Mouse (Mus musculus): ENCODE measurements around the gene Fhdc1.

Fhdc1 gene

DNA sequence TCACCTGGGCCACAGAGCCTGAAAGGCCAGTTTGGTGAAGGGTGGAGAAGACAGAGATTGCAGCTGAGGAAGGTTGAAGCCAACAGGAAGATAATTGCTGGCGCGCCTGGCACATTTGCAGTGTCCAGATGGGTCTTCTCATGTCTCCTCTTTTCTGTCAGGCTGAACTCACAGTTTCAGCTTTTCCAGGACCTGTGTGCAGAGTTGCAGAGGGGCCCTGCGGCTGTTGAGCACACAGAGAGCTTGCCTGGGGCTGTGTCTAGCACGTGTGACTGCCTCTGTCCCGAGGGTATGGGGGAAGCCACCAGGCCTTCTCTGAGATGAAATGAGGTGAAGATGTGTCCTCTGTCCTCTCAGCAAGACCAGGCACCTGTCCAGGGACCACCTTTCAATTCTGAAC lies 49.0 kb downstream of the Fhdc1 start:
- DNase-seq (ENCODE audit: low read depth), result no peak

DNA sequence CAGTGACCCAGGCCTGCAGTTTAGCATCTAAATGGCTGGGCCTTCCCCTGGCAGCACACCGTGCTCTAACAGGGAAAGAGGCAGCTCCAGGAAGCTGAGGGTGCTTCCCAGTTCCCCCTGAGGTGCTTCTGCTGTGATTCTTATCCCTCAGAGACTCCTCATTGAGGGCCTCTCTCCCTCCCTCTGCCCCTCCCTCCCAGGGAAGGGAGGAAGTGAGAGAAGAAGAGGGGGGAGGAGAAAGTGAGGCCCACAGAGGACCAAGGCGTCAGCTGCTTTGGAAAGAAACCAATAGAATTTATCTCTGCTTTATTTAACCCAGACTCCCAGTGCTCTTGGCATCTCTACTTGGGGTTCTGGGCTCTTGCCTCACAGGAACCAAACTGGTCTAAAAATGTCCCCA lies 50.1 kb downstream of the Fhdc1 start:
- DNase-seq (ENCODE audit: low read depth), result no peak

DNA sequence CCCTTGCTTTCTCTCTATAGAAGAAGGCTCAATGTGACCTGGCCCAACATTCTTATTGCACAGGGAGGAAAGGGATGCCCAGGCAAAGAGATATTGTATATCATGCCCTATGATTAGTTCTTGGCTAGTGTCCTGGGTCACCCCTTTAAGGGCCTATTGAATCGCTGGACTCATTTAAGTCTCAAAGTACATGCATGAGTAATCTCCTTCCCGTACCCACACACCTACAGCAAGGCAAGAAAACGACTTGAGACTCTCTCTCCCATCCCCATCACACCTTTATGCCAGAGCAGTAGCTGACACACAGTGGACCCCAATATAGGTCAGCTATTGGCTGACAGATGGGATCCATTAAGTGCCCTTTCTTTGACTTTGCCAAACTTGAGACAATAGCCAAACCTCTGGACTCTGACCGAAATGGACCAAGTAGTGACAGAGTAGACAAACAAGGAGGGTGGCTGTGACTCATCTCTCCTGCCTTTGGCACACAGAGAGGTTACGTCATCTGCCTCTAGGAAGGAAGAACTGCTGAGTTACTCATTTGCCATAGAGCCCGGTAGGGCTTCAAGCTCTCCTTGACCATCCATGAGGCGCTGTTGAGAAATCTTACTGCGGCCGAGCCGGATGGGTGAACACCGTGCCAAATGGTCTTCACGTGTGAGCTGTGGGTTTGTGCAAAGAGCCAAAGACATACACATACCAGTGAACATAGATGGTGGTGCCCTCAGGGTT lies 51.1 kb downstream of the Fhdc1 start:
- DNase-seq (ENCODE audit: low read depth), result no peak

DNA sequence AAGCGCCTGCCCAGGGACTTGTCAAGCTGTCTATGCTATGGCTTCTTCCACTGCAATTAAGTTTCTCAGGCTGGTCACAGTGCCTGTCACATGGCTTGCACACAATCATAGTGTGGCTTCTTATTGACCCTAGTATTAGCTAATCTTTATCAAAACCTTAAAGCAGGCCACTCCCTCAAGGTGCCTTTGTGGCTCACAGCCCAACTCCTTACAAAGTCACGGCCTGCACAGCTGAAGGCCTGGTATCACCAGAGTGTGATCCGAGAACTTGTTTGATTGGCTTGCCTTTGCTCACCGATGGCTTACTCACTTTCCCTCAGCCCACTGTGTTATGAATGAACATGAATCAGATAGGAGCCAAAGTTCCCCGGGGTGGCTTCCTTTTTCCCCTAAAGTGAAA lies 52.5 kb downstream of the Fhdc1 start:
- DNase-seq (ENCODE audit: low read depth), result no peak

DNA sequence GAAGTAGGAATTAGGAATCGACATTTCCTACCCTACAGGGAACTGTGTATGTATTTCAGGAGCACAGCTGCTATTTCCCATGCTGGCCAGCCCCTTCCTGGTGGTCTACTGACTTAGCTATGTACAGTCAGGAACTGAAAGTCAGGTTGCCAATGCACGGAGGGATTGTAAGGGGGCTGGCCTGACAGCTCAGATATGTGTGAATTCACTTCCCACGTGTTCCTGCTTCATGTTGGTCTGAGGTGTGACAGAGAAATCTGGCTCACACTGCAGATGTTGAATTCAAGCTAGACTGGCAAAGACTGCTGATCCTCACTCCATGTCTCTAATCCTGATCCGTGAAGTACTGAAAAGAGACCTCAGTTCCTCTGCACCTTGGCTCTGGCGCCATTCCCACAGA lies 57.9 kb downstream of the Fhdc1 start:
- DNase-seq (ENCODE audit: low read depth), result no peak

DNA sequence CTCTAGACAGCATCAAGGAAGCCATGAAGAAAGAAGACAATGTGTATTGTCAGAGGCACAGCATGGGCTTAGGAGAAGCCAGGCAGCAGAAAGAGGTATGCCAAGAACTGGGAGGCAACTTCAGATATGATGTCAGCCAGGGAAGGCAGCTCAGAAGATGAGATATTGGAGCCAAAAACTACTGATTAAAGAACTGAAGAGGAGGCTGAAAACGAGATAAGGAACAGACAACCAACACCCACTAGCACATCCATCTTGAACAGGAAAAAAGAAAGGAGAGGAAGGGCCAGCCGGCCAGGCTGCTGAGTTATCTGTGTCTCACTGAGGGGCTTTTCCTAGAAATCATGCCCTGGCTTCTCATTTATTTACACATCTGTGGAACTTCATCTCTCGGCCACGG lies 66.4 kb downstream of the Fhdc1 start:
- DNase-seq (ENCODE audit: low read depth), result peak; percentile 52

DNA sequence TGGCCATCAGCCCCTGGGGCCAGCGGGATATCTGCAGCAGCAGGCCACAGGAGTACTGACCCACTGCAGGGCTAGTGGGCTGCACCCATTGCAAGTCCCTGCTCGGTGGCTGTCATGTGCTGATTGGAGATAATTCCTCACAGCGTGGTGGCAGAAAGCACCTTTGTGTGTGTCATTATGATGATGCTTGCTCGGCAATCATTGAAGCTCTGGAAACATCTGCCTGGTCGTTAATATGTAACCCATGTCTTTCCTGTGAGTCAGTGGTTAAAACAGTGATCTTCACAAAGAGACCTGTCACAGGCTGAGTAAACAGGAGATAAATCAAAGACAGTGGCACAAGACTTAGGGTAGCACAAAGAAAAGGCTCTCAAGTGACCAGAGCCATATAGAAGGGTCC lies 67.3 kb downstream of the Fhdc1 start:
- no peak for DNase-seq (ENCODE audit: low read depth)

DNA sequence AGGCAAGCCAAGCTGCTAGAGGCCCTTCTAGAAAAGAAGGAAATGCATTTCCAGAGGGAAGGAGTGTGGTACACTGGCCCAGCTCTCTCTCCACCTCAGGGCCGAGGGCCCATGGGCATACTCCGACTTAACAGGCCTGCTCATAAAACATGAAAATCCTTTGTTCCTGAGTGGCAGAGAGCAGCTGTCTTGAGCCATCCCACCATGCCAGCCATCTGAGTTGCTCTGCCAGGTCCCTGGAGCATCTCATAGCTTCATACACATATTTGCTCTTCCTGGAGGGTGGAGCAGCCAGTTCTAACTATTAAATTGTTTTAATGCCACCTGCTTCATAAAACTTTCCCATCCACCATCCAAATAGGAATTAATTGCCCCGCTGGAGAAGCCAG lies 70.8 kb downstream of the Fhdc1 start:
- no peak for DNase-seq (ENCODE audit: low read depth)

DNA sequence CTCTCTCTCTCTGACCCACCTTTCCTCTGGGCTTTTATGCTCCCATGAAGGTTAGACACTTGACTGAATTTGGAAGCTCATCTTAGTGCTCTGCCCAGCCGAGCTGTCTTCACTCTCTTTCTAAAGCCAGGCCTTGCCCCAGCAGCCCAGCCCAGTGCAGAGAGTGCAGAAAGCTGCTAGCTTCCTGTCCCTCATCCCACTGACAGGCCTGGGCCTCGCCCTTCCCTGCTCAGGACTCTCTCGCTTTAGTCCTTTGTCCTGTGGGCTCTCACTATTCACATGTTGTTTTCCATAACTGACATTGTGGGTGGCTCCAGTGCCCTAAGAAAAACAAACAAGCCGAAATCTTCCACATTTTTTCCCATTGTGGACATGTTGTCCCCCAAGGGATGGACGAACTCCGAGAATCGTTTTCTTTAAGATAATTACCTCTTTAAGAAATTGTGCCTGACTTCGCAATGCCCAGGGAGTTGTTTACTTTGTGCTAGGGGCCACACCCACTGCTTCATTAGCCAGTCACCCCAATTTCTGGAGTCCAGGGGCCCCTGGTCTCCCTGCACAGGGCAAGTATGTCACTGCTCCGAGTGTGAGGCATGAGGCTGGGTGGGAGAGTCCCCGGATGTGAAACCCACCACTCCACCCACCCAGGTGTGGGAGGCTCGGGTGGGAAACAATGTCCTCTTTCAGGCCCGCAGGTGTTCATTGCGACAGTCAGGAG lies 71.3 kb downstream of the Fhdc1 start:
- no peak for DNase-seq (ENCODE audit: low read depth)

DNA sequence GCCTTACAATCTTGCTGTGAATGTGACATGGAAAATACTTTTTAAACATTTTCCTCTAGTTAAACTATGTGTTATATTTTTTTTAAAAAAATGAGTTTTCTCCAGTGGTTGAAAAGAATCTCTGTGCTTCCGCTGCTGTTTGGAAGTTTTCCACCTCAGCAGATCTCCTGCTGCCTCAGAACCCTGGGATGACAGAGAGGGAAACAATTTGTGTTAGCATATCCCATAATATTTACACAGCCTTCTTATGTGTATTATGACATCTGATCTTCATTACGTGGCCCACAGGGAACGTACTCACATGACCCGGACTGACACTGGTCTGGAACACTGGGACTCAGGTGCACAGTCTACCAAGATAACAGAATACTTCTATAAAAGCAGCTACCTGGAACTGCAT lies 74.7 kb downstream of the Fhdc1 start:
- no peak for DNase-seq (ENCODE audit: low read depth)

DNA sequence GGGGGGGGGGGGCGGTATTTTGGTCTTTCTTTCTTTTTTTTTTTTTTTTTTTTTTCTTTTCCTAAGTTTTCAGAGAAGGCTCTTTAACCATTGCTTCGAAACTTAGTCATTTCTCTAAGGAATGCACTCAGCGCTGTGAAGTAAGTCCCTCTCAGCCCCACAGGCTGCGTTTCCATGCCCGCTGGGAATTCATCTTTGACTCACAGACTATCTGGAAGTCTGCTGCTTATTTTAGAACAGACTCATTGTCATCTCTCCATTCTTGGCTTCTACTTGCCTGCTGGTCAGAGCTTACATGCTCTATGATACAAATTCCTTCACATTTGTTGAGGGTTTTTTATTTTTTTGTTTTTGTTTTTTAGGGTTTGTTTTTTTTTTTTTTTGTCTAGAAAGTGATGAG lies 76.8 kb downstream of the Fhdc1 start:
- no peak for DNase-seq (ENCODE audit: low read depth)

DNA sequence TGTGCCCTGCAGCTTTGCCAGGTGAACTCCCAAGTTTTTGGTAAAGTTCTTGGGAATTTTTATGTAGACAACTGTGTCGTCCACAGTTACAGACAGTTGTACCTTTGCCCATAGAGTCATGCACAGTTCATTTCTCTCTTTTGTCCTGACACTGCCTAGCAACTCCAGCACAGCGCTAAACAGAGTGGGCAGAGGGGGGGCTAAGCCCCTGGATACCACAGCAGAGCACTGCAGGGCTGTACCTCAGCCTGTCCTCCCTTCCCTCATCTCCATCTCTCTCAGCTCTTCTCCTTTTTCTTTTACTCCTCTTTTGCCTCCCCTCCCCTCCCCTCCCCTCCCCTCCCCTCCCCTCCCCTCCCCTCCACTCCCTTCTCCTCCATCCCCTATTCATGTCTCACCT lies 77.5 kb downstream of the Fhdc1 start:
- DNase-seq (ENCODE audit: low read depth), result no peak

DNA sequence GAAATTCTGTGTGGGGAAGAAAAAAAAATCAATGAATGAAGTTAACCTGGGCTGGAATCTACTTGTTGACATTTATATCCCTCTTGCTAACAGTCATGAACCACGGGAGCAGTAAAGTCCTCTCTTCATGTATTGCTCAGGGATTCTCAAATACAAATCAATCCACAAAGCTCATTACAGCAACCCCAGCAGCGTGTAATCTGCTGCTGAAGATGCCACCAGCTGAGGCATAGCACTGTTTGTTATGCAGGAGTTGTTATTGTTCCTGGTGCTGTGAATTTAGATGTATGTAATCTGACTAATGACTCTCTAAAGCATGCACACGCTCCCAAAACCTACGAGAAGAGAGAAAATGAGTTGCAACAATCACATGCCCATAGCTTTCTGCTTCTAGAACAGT lies 82.3 kb downstream of the Fhdc1 start:
- DNase-seq (ENCODE audit: low read depth), result no peak

DNA sequence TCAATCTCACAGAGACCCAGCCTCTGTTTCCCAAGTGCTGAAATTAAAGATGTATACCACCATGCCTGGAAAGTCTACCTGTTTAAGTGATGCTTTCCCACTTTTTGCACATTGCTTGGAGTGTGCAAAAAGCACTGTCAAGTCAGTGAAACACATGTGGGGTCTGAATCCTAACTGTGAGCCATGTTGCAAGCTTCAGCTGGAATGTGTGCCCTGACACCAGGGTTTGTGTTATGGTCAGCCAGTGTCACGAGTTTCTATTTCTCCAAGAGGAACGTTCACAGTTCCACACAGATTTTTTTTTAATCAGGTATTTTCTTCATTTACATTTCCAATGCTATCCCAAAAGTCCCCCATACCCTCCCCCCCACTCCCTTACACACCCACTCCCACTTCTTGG lies 84.0 kb downstream of the Fhdc1 start:
- DNase-seq (ENCODE audit: low read depth), result no peak

DNA sequence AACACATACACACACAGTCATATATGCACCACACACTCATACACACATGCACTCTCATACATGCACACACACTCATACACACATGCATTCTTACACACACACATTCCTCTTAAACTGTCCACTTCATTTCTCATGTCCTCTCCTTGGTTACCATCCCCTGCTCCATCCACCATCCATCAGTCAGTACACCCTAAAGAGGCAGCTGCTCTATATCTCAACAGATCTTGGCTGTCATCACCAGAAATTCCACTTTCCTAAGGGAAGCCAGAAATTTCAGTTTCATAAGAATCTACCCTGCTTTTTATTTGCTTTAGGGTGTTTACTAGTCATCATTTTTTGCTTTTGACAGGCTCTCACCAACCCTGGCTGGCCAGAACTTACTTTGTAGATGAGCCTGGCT lies 84.4 kb downstream of the Fhdc1 start:
- DNase-seq (ENCODE audit: low read depth), result no peak

DNA sequence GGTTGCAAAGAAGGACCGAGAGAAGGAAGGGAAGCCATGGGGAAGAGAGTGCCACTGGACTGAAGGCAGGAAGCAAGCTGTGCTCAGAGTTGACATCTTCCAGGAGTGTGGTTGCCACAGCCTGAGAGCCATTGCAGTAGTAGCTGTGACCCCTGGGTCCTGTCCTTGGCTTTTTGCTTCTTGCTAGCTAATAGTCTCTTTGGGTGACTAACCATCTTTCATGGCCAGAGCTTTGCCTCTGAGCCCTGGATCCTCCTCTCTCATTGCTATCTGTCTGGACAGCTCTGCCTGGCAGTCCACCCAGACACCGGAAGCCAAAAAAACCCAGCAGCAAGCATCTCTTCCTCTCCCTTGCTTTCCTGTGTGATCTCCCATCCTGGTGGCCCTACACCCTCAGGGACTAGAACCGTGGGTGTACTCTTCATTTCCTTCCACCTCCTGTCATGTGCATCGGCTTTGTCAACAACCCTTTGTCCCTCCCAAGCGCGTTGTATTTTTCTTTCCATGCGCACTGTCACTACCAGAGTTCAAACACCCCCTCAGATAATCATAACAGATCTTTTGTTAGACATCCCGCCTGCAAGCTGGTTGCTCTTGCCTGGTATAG lies 85.3 kb downstream of the Fhdc1 start:
- no peak for DNase-seq (ENCODE audit: low read depth)
